Mouse (Mus musculus) cerebellum, adult 2 months (tissue): ENCODE measurements around the gene Fbxo22.

ENCODE experiments used
- CTCF ChIP-seq: fragments of 200-500 bp; IDR thresholded peaks from 2 replicates; pipeline ENCODE4 v1.5.1; 2011; ENCODE audit warnings: low read depth, mild to moderate bottlenecking, control low read depth, low read length, moderate library complexity, borderline replicate concordance; ENCODE audit not compliant: insufficient read depth
- POLR2A ChIP-seq: fragments of 200-500 bp; IDR thresholded peaks from 2 replicates; pipeline ENCODE4 v1.6.1; 2011; ENCODE audit warnings: low read length, control low read depth, borderline replicate concordance; ENCODE audit not compliant: insufficient read depth

DNA sequence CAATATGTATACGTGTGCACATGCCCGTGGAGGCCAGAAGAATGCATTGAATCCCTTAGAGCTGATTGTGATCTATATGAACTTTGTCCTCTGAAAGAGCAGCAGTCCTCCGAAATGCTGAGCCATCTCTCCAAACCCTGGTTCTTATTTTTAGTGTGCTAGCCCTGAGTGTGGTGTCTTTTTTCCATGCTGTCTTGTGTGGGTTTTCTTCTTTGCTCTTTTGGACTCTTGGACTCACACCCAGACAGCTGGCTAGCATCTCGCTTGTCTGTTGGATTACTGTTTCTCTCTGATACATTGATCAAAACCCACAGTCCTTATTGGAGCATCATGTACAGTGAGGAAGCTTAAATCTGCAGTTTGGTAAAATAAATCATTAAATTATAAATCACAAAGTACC, 2.9 kb downstream of the Fbxo22 start:
- TF ChIP-seq CTCF (no peak), POLR2A (no peak)
